Mouse (Mus musculus) embryonic fibroblast, embryonic 13.5 days (primary cell): Measurements from ENCODE around the gene Lrba.

Experiments used
- CTCF ChIP-seq: IDR thresholded peaks from 2 replicates; pipeline ENCODE4 v1.5.1; 2011; ENCODE audit warnings: mild to moderate bottlenecking, control low read depth, low read length, moderate library complexity, borderline replicate concordance; ENCODE audit not compliant: insufficient read depth
- POLR2A ChIP-seq: IDR thresholded peaks from 2 replicates; pipeline ENCODE4 v1.6.1; 2011; ENCODE audit warnings: low read depth, mild to moderate bottlenecking, control low read depth, low read length, moderate library complexity

GRCm38 (mm10) chr3:86567312-86567711 is 342.8 kb downstream of the Lrba start:
- no peak for TF ChIP-seq CTCF
- no peak for TF ChIP-seq POLR2A
